Mouse (Mus musculus) small intestine, adult 2 months (tissue): ENCODE measurements at regions not wholly inside any gene's neighbourhood (a gene's known extent, or its start where the extent isn't known, plus 50 kb on each side); places are given as distances from the start of the nearest gene placed in this dataset.

ENCODE experiments used
- CTCF ChIP-seq: fragments of 200-500 bp; IDR thresholded peaks from 2 replicates; pipeline ENCODE4 v1.5.1; 2012; ENCODE audit warnings: low read depth, mild to moderate bottlenecking, control low read depth, inconsistent platforms, low read length, moderate library complexity, mixed read lengths; ENCODE audit not compliant: insufficient replicate concordance, insufficient read length; ENCODE audit errors: extremely low read depth
- POLR2A ChIP-seq: fragments of 200-500 bp; IDR thresholded peaks from 2 replicates; pipeline ENCODE4 v1.6.1; 2012; ENCODE audit warnings: low read depth, mild to moderate bottlenecking, control low read depth, inconsistent platforms, low read length, moderate library complexity

DNA sequence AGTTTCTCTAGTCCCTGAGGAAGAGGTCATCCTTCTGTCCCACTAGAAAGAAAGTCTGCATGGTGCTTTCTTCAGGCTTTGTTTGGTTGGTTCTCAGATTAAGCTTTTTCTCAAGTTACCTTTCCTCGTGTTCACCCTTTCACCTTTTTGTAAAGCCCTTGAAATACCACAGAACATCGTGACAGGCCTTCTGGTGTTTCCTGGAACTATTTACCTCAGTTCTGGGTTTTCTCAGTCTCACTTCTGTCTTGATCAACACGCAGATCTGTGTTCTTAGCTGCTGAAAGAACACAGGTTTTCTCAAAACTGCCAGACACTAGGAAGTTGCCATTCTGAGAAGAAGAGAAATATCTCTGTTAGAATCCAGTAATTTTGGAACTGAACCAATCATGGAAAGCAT, 255.8 kb downstream of the Nfkbiz start:
- TF ChIP-seq POLR2A (no peak), CTCF (no peak)
